Mouse (Mus musculus): ENCODE results near the gene Samd5. TPM values are rescaled to one million over a fixed set of nuclear protein-coding genes. Genes with fewer than 3 reads are reported as not detected.

The Samd5 gene
- polyA plus RNA-seq, 1 experiment from 2014 or later: 3.1 TPM

DNA sequence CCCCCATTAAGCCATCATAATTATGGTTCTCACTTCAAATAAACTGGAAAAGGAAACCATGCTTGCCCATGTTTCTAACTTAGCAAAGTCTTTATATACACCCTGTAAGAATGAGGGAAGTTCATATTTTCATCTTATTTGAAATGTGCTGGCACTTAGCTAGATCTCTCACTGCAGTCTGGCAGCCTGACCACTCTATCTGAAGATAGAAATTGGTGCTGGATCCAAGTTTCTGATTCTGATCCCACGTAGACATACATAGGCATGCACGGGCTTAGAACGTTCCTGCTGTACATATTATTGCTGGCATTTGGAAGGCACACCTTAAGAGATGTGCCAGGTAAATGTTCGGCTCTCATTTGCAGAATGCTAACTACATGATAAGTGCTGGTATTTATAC is 72.6 kb downstream of the Samd5 start:
- Histone ChIP-seq H3K4me3 (ENCODE audit: control insufficient read depth in 1 of 2, insufficient read depth in 1 of 2, low read depth in 1 of 2, low read length in 2 of 2) (no peak overlapping the region), H3K9me3 (ENCODE audit: control insufficient read depth, low read length) (no peaks in the 10 kb centered on the region), H3K27me3 (ENCODE audit: control insufficient read depth, insufficient read depth, low read length) (no peaks in the 10 kb centered on the region), H3K9ac (ENCODE audit: low read length) (no peak overlapping the region), H3K4me2 (ENCODE audit: low read length) (no peak overlapping the region), H3K27ac (replicated peaks in 1 of 2; ENCODE audit: control insufficient read depth in 1 of 2, insufficient read depth in 1 of 2, low read depth in 2 of 2, low read length in 2 of 2) (no peak overlapping the region), H3K36me3 (ENCODE audit: control insufficient read depth, insufficient read depth, low read length) (no peaks in the 10 kb centered on the region), H3K4me1 (ENCODE audit: control insufficient read depth in 2 of 2, insufficient read depth in 2 of 2, low read length in 2 of 2) (no peaks in the 10 kb centered on the region)
- no peak for ATAC-seq (ENCODE audit: insufficient number of reproducible peaks, insufficient read depth, low FRiP score, low read depth)
- WGBS: 82% methylated on average over 4 of the region's 4 CpGs

DNA sequence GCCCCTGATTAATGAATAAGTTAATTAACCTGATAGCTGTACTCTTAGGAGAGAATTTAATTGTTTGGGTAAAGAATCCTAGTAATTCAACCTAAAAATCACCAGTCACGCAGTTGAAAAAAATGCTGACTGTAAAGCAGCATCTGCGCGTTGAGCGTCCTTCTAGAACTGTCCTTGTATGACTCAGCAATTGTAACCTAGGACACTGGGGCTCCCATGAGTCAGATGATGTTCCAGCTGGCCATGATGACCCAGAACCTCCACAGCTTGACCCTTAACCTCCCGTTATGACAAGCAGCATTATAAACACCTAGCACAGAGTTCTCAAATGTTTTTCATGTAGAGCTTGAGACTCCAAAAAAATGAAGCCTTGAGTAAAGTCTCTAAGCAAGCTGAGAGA is 78.8 kb downstream of the Samd5 start:
- Histone ChIP-seq H3K4me1 (ENCODE audit: control insufficient read depth in 2 of 2, insufficient read depth in 2 of 2, low read length in 2 of 2) (no peaks in the 10 kb centered on the region), H3K4me3 (ENCODE audit: control insufficient read depth in 1 of 2, insufficient read depth in 1 of 2, low read depth in 1 of 2, low read length in 2 of 2) (no peak overlapping the region), H3K9ac (ENCODE audit: low read length) (no peak overlapping the region), H3K4me2 (ENCODE audit: low read length) (no peak overlapping the region), H3K27ac (replicated peaks in 1 of 2; ENCODE audit: control insufficient read depth in 1 of 2, insufficient read depth in 1 of 2, low read depth in 2 of 2, low read length in 2 of 2) (no peak overlapping the region), H3K9me3 (ENCODE audit: control insufficient read depth, low read length) (no peaks in the 10 kb centered on the region), H3K36me3 (ENCODE audit: control insufficient read depth, insufficient read depth, low read length) (no peaks in the 10 kb centered on the region), H3K27me3 (ENCODE audit: control insufficient read depth, insufficient read depth, low read length) (no peaks in the 10 kb centered on the region)
- ATAC-seq (ENCODE audit: insufficient number of reproducible peaks, insufficient read depth, low FRiP score, low read depth): no peak
- WGBS: 89% methylated on average over 5 of the region's 5 CpGs

DNA sequence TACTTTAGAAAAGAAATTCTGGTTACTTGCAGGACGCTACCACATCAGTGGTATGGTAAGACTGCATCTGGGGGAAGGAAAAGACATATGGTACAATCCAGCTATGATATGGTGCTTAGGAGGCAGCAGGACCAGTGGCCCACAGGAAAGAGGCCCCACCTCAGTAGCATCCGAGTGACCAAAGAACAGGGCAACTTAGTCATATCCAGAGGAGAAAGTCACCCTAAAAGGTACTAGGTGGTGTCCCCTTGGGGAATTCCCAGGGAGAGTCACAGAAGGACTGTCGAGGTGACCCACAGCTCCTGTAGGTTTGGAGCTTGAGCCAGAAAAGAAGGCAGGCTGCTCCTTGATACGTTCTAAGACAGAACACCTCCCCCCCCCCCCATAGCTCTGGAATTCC is 80.3 kb downstream of the Samd5 start:
- ATAC-seq (ENCODE audit: insufficient number of reproducible peaks, insufficient read depth, low FRiP score, low read depth): no peak
- no peak overlapping the region for H3K27ac ChIP-seq (replicated peaks in 1 of 2; ENCODE audit: control insufficient read depth in 1 of 2, insufficient read depth in 1 of 2, low read depth in 2 of 2, low read length in 2 of 2)

DNA sequence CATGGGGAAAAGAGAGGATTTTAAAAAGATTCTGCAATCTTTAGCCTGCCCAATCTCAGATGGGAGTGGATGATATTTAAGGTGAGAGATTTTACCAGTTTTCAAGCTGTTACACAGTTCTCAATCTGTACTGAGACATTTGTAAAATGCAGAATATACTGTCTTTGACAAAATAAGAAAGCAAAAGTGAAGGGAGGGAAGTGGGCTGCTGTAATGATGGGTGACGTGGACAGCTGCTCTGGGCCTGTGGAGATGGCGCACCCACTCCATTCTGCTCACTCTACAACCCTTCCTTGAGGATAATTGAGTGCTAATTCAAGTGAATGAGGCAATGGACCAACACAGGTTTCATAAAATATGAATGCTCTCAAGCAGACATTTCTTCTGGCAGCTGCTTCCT is 84.4 kb downstream of the Samd5 start:
- no peaks in the 10 kb centered on the region for H3K27me3 ChIP-seq (ENCODE audit: control insufficient read depth, insufficient read depth, low read length)
- no peaks in the 10 kb centered on the region for H3K4me1 ChIP-seq (ENCODE audit: control insufficient read depth in 2 of 2, insufficient read depth in 2 of 2, low read length in 2 of 2)
- no peak overlapping the region for H3K4me2 ChIP-seq (ENCODE audit: low read length)
- H3K36me3 ChIP-seq (ENCODE audit: control insufficient read depth, insufficient read depth, low read length): no peaks in the 10 kb centered on the region
- 94% methylated on average over 2 of the region's 2 CpGs for WGBS
- no peaks in the 10 kb centered on the region for H3K9me3 ChIP-seq (ENCODE audit: control insufficient read depth, low read length)
- no peak for ATAC-seq (ENCODE audit: insufficient number of reproducible peaks, insufficient read depth, low FRiP score, low read depth)
- no peak overlapping the region for H3K4me3 ChIP-seq (ENCODE audit: control insufficient read depth in 1 of 2, insufficient read depth in 1 of 2, low read depth in 1 of 2, low read length in 2 of 2)
- H3K27ac ChIP-seq (replicated peaks in 1 of 2; ENCODE audit: control insufficient read depth in 1 of 2, insufficient read depth in 1 of 2, low read depth in 2 of 2, low read length in 2 of 2): no peak overlapping the region
- H3K9ac ChIP-seq (ENCODE audit: low read length): no peak overlapping the region

More for the DNA sequence above, 80.3 kb downstream of the Samd5 start:
- no peak overlapping the region for H3K4me2 ChIP-seq (ENCODE audit: low read length)
- no peak overlapping the region for H3K9ac ChIP-seq (ENCODE audit: low read length)
- H3K27me3 ChIP-seq (ENCODE audit: control insufficient read depth, insufficient read depth, low read length): no peaks in the 10 kb centered on the region
- H3K4me1 ChIP-seq (ENCODE audit: control insufficient read depth in 2 of 2, insufficient read depth in 2 of 2, low read length in 2 of 2): no peaks in the 10 kb centered on the region
- H3K4me3 ChIP-seq (ENCODE audit: control insufficient read depth in 1 of 2, insufficient read depth in 1 of 2, low read depth in 1 of 2, low read length in 2 of 2): no peak overlapping the region
- WGBS: 79% methylated on average over 4 of the region's 4 CpGs
- no peaks in the 10 kb centered on the region for H3K36me3 ChIP-seq (ENCODE audit: control insufficient read depth, insufficient read depth, low read length)
- no peaks in the 10 kb centered on the region for H3K9me3 ChIP-seq (ENCODE audit: control insufficient read depth, low read length)

DNA sequence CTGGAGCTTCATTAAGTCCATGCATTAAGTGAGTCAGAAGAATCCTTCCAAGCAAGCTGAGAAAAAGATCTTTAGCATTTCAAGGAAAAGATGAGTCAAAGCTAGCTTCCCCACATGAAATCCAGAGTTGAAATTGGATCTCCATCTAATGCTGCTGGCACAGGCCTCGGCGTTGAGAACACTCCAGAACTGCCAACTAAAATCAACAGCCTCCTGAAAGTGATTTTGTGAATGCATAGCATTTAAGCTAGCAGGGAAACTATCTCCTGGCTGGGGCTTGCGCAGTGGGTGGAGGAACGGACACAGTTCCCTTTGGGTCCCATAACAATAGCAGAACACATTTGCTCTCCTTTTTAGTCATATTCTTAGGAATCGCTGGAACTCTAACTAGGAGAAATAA is 88.7 kb downstream of the Samd5 start:
- no peak overlapping the region for H3K4me2 ChIP-seq (ENCODE audit: low read length)
- H3K9ac ChIP-seq (ENCODE audit: low read length): no peak overlapping the region
- ATAC-seq (ENCODE audit: insufficient number of reproducible peaks, insufficient read depth, low FRiP score, low read depth): no peak
- WGBS: 70% methylated on average over 5 of the region's 5 CpGs
- H3K27ac ChIP-seq (replicated peaks in 1 of 2; ENCODE audit: control insufficient read depth in 1 of 2, insufficient read depth in 1 of 2, low read depth in 2 of 2, low read length in 2 of 2): no peak overlapping the region
- no peaks in the 10 kb centered on the region for H3K9me3 ChIP-seq (ENCODE audit: control insufficient read depth, low read length)
- no peaks in the 10 kb centered on the region for H3K27me3 ChIP-seq (ENCODE audit: control insufficient read depth, insufficient read depth, low read length)
- H3K36me3 ChIP-seq (ENCODE audit: control insufficient read depth, insufficient read depth, low read length): no peaks in the 10 kb centered on the region
- no peak overlapping the region for H3K4me3 ChIP-seq (ENCODE audit: control insufficient read depth in 1 of 2, insufficient read depth in 1 of 2, low read depth in 1 of 2, low read length in 2 of 2)
- H3K4me1 ChIP-seq (ENCODE audit: control insufficient read depth in 2 of 2, insufficient read depth in 2 of 2, low read length in 2 of 2): no peaks in the 10 kb centered on the region

DNA sequence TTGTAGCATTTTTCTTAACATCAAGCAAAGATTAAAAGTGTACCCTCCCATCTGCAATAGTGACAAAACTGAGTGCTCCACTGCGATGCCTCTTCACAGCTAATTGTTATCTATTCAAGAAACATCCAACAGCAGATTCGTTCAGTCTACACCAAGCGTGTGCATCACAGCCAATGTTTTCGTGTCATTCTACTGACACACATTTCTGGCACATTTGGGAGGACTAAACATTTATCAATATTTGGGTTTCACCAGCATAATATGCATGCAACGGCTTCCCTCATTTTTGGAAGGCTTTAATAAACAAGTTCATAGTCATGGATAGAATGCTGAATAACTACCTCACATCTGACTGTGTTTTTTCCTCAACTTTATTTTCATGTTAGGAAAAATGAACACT is 95.6 kb downstream of the Samd5 start:
- no peaks in the 10 kb centered on the region for H3K9me3 ChIP-seq (ENCODE audit: control insufficient read depth, low read length)
- 86% methylated on average over 5 of the region's 5 CpGs for WGBS
- no peak for ATAC-seq (ENCODE audit: insufficient number of reproducible peaks, insufficient read depth, low FRiP score, low read depth)
- H3K27ac ChIP-seq (replicated peaks in 1 of 2; ENCODE audit: control insufficient read depth in 1 of 2, insufficient read depth in 1 of 2, low read depth in 2 of 2, low read length in 2 of 2): no peak overlapping the region
- peaks cover 3 to 11% of the 10 kb centered on the region in 2 experiments; a peak in 2 of 4 replicates for H3K4me1 ChIP-seq (ENCODE audit: control insufficient read depth in 2 of 2, insufficient read depth in 2 of 2, low read length in 2 of 2)
- H3K9ac ChIP-seq (ENCODE audit: low read length): no peak overlapping the region
- H3K27me3 ChIP-seq (ENCODE audit: control insufficient read depth, insufficient read depth, low read length): no peaks in the 10 kb centered on the region
- no peaks in the 10 kb centered on the region for H3K36me3 ChIP-seq (ENCODE audit: control insufficient read depth, insufficient read depth, low read length)
- no peak overlapping the region for H3K4me2 ChIP-seq (ENCODE audit: low read length)
- no peak overlapping the region for H3K4me3 ChIP-seq (ENCODE audit: control insufficient read depth in 1 of 2, insufficient read depth in 1 of 2, low read depth in 1 of 2, low read length in 2 of 2)

DNA sequence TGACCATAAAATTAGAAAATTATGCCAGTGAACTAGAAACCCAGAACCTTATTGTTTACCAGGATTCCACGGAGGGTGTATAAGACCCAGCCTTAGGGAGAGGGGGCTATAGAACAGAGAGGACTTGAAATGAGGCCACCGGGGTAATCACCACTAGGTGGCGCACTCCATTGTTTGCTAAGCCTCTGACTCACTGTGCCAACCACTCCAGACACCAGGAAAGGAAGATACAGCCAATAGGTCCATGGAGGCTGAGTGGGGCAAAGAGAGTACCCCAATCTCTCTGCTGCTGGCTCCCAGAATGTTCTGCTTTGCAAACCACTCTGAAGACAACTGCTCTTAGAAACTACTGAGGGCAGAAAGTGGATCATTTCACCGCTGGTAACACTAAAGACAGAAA is 99.4 kb downstream of the Samd5 start:
- ATAC-seq (ENCODE audit: insufficient number of reproducible peaks, insufficient read depth, low FRiP score, low read depth): no peak
- Histone ChIP-seq H3K27me3 (ENCODE audit: control insufficient read depth, insufficient read depth, low read length) (no peaks in the 10 kb centered on the region), H3K9ac (ENCODE audit: low read length) (no peak overlapping the region), H3K4me1 (ENCODE audit: control insufficient read depth in 2 of 2, insufficient read depth in 2 of 2, low read length in 2 of 2) (peaks cover 7 to 11% of the 10 kb centered on the region in 2 experiments; a peak in 2 of 4 replicates), H3K27ac (replicated peaks in 1 of 2; ENCODE audit: control insufficient read depth in 1 of 2, insufficient read depth in 1 of 2, low read depth in 2 of 2, low read length in 2 of 2) (no peak overlapping the region), H3K9me3 (ENCODE audit: control insufficient read depth, low read length) (no peaks in the 10 kb centered on the region), H3K4me3 (ENCODE audit: control insufficient read depth in 1 of 2, insufficient read depth in 1 of 2, low read depth in 1 of 2, low read length in 2 of 2) (no peak overlapping the region), H3K36me3 (ENCODE audit: control insufficient read depth, insufficient read depth, low read length) (no peaks in the 10 kb centered on the region), H3K4me2 (ENCODE audit: low read length) (no peak overlapping the region)
- 35% methylated on average over 4 of the region's 4 CpGs for WGBS

DNA sequence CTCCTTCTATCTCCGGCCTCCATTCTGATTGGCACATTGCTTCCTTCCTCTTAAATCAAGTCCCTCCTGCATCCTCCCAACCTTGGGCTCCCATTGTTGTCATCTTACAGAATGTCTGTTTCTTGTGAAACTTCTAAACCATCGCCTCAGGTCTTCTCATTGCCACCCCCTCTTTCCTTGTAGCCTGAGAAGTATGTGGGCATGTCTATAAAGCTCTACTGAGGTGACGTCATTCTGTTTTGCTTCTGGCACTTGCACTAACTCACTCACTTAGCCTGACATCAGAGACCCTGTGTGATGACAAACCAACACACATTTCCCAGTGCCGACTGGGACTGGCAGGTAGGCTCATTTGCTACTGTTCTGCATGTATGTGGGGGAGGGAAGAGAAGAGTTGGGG is 100.9 kb downstream of the Samd5 start:
- no peaks in the 10 kb centered on the region for H3K36me3 ChIP-seq (ENCODE audit: control insufficient read depth, insufficient read depth, low read length)
- no peak for ATAC-seq (ENCODE audit: insufficient number of reproducible peaks, insufficient read depth, low FRiP score, low read depth)
- WGBS: 68% methylated on average over 4 of the region's 4 CpGs

More for the DNA sequence above, 100.9 kb downstream of the Samd5 start:
- H3K27me3 ChIP-seq (ENCODE audit: control insufficient read depth, insufficient read depth, low read length): no peaks in the 10 kb centered on the region
- no peak overlapping the region for H3K4me3 ChIP-seq (ENCODE audit: control insufficient read depth in 1 of 2, insufficient read depth in 1 of 2, low read depth in 1 of 2, low read length in 2 of 2)
- H3K9ac ChIP-seq (ENCODE audit: low read length): no peak overlapping the region
- H3K4me2 ChIP-seq (ENCODE audit: low read length): no peak overlapping the region
- H3K4me1 ChIP-seq (ENCODE audit: control insufficient read depth in 2 of 2, insufficient read depth in 2 of 2, low read length in 2 of 2): peaks cover 7 to 11% of the 10 kb centered on the region in 2 experiments; a peak in 2 of 4 replicates
- no peak overlapping the region for H3K27ac ChIP-seq (replicated peaks in 1 of 2; ENCODE audit: control insufficient read depth in 1 of 2, insufficient read depth in 1 of 2, low read depth in 2 of 2, low read length in 2 of 2)
- no peaks in the 10 kb centered on the region for H3K9me3 ChIP-seq (ENCODE audit: control insufficient read depth, low read length)

Measured in heart, embryonic 14.5 days (tissue).